Mouse (Mus musculus) large intestine, adult 2 months (tissue): ENCODE data around the gene Ctrl. TPM values are rescaled to one million over a fixed set of nuclear protein-coding genes. Genes with fewer than 3 reads are reported as not detected.
"Not testable (repeated sequence)": the region's sequence is repeated elsewhere in the genome, so short reads cannot be mapped to it uniquely, and the experiment has no call there.

ENCODE experiments used
- DNase-seq: peaks from one replicate; pipeline ENCODE4 v3.0.0-alpha.2; 2012; ENCODE audit warnings: low read depth, low spot score
- WGBS: fragments of 180-500 bp; shearing (Covaris S2); methylation state at CpG from one replicate; pipeline ENCODE4 v1.1.7; 2018; 5-methylcytosine and 5-hydroxymethylcytosine counted together
- polyA plus RNA-seq: library from polyadenylated mRNA; depleted of rRNA; stranded (reverse); fragments of >200 nt; gene quantifications from 2 replicates; pipeline ENCODE4 v1.2.3, GENCODE M21; 2012; rRNA removed

Ctrl gene
- 6.3 and 8.0 TPM in 2 replicates for polyA plus RNA-seq

- 89% methylated on average over 2 of the region's 2 CpGs for WGBS
- no peak for DNase-seq
These were observed at the start of gene Ctrl for GRCm38 (mm10) chr8:105933762-105934161. TSS of gene Ctrl (minus strand) at chr8:105933862.

GRCm38 (mm10) chr8:105983406-105983805 lies 49.7 kb upstream of the Ctrl start:
- WGBS: 79% methylated on average over 11 of the region's 11 CpGs

GRCm38 (mm10) chr8:105981146-105981545 lies 47.5 kb upstream of the Ctrl start:
- DNase-seq: no peak
- WGBS: 86% methylated on average over 1 of the region's 1 CpGs

More at GRCm38 (mm10) chr8:105983406-105983805, 49.7 kb upstream of the Ctrl start:
- not testable (repeated sequence) for DNase-seq

GRCm38 (mm10) chr8:105979325-105979724 lies 45.7 kb upstream of the Ctrl start, which contains the start of gene Dpep3:
TSS of gene Dpep3 (minus strand) at chr8:105979429.
- DNase-seq: no peak
- WGBS: 92% methylated on average over 15 of the region's 15 CpGs

- WGBS: 84% methylated on average over 7 of the region's 7 CpGs
- DNase-seq: no peak
These were observed 41.7 kb upstream of the Ctrl start for GRCm38 (mm10) chr8:105975363-105975762.

- 72% methylated on average over 8 of the region's 8 CpGs for WGBS
- no peak for DNase-seq
These were observed 37.5 kb upstream of the Ctrl start for GRCm38 (mm10) chr8:105971019-105971720.

- WGBS: 59% methylated on average over 1 of the region's 1 CpGs
These were observed 35.7 kb upstream of the Ctrl start for GRCm38 (mm10) chr8:105969367-105969766.

GRCm38 (mm10) chr8:105966692-105967311 lies 33.1 kb upstream of the Ctrl start:
- 11% methylated on average over 19 of the region's 19 CpGs for WGBS
- DNase-seq: no peak

More at GRCm38 (mm10) chr8:105969367-105969766, 35.7 kb upstream of the Ctrl start:
- no peak for DNase-seq

GRCm38 (mm10) chr8:105965905-105966341 lies 32.3 kb upstream of the Ctrl start, which contains the start of gene Slc12a4:
TSS of gene Slc12a4 (minus strand) at chr8:105966097.
- WGBS: under 1% methylated on average over 47 of the region's 47 CpGs
- DNase-seq: no peak

- 4% methylated on average over 40 of the region's 40 CpGs for WGBS
- no peak for DNase-seq
These were observed 31.7 kb upstream of the Ctrl start for GRCm38 (mm10) chr8:105965266-105965904.

- no peak for DNase-seq
- 58% methylated on average over 12 of the region's 12 CpGs for whole genome bisulfite sequencing
These were observed 31.0 kb upstream of the Ctrl start for GRCm38 (mm10) chr8:105964506-105965265.

GRCm38 (mm10) chr8:105961536-105961935 lies 27.9 kb upstream of the Ctrl start:
- WGBS: 92% methylated on average over 10 of the region's 10 CpGs

GRCm38 (mm10) chr8:105961101-105961500 lies 27.4 kb upstream of the Ctrl start:
- no peak for DNase-seq

More at GRCm38 (mm10) chr8:105961536-105961935, 27.9 kb upstream of the Ctrl start:
- no peak for DNase-seq

GRCm38 (mm10) chr8:105959350-105959749 lies 25.7 kb upstream of the Ctrl start:
- 24% methylated on average over 7 of the region's 7 CpGs for WGBS
- peak; percentile 93 for DNase-seq

More at GRCm38 (mm10) chr8:105961101-105961500, 27.4 kb upstream of the Ctrl start:
- WGBS: 83% methylated on average over 14 of the region's 14 CpGs

GRCm38 (mm10) chr8:105957813-105958212 lies 24.2 kb upstream of the Ctrl start:
- no peak for DNase-seq
- WGBS: 32% methylated on average over 3 of the region's 4 CpGs

GRCm38 (mm10) chr8:105956556-105956955 lies 22.9 kb upstream of the Ctrl start:
- DNase-seq: no peak
- 70% methylated on average over 4 of the region's 4 CpGs for WGBS

- 26% methylated on average over 7 of the region's 7 CpGs for WGBS
These were observed 17.5 kb upstream of the Ctrl start for GRCm38 (mm10) chr8:105951057-105951659.

GRCm38 (mm10) chr8:105949350-105949749 lies 15.7 kb upstream of the Ctrl start:
- no peak for DNase-seq
- WGBS: 33% methylated on average over 10 of the region's 10 CpGs

More at GRCm38 (mm10) chr8:105951057-105951659, 17.5 kb upstream of the Ctrl start:
- no peak for DNase-seq

GRCm38 (mm10) chr8:105943321-105943739 lies 9.7 kb upstream of the Ctrl start, which contains the start of gene Lcat:
TSS of gene Lcat (minus strand) at chr8:105943382.
- DNase-seq: no peak
- 78% methylated on average over 8 of the region's 8 CpGs for WGBS
